Mouse (Mus musculus): ENCODE results near the gene Polrmt.

DNA sequence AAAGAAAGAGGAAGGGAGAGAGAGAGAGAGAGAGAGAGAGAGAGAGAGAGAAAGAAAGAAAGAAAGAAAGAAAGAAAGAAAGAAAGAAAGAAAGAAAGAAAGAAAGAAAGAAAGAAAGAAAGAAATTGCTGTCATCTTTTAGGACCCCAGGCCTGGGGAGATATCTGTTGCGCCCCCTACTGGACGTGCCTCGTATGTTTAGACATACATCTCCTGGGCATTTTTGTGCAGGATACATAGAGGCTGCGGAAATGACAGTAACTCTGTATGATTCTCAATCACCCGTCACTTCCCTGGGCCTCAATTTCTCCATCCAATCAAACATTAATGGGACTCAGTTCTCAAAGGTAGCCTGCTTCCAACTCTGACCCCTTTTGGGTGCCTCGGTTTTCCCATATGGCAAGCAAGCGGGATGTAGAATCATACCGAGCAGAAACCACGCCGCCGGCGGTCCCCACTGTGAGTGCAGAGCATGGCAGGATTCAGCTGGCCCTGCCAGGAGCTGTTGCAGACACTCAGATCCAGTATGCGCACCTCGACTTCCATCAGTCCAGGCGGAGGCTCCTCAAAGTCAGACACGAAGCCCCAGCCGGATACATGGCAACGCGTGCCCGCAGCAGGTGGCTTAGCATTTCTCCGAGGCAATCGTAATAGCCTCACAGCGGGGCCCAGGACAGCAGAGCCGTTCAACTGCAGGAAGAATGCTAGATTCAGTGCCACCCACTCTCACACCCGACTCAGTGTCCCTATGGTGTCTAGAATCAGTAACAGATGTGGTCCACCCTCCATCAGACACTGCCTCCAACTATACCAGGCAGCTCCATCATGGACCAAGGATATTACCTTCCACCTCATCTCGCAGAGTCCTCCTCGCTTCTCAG is 37.8 kb upstream of the Polrmt start:
- TF ChIP-seq MAFK (IDR thresholded peaks at IDR 0.05; ENCODE audit: insufficient read depth, low read depth, low read length) = no peak
- no peak for TF ChIP-seq ZNF384 (IDR thresholded peaks at IDR 0.05; ENCODE audit: low read depth, low read length)
- no peak for TF ChIP-seq ZC3H11A (IDR thresholded peaks at IDR 0.05; ENCODE audit: borderline replicate concordance, low read depth, low read length)
- no peak for TF ChIP-seq HCFC1 (IDR thresholded peaks at IDR 0.05; ENCODE audit: borderline replicate concordance, insufficient read depth, low read length)
